Mouse (Mus musculus) heart, postnatal 0 days (tissue): Measurements from ENCODE around the gene Myrf.

Experiments used
- CTCF ChIP-seq: IDR thresholded peaks from 2 replicates; pipeline ENCODE4 v1.5.1; 2016; ENCODE audit warnings: antibody characterized with exemption, control low read depth, low read depth
- EP300 ChIP-seq: IDR thresholded peaks from 2 replicates; pipeline ENCODE4 v1.6.1; 2016; ENCODE audit warnings: antibody characterized with exemption, low read depth

DNA sequence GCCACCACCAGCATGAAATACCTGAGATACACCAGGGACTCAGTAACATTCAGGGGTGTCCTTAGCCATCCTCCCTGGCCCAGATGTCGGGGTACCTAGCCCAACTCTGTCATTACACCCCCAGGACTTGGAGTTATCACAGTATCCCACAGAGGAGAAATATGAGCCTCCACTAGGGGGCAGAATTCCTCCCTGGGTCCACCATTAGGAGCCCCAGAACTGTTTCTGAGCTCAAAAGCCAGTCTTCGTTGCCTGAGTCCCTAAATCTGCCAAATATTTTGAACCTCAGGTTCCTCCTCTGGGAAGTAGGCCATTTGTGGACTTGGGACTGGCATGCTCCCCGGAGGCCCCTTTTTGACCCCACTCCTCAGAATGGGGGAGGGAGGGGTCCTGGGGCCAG lies 21.4 kb downstream of the Myrf start:
- TF ChIP-seq CTCF (peak; percentile 53), EP300 (no peak)
